In the genomic region with DNA sequence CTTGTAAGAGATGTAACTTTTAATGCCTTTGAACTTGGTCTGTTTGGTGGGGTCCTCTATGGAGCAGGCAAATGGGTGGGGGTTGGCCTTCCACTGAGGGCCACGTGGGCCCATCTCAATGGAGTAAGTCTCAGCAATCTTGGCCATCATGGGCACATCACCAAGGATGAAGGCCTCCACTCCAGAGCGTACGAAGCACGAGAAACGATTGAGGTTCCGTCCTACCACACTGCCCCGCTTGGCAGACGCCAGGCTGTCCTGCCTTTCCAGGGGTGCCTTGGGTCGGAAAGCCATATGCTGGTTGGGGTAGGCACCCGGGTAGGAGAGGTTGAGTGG, we compare ENCODE assay signal across 9 mouse cellular contexts. TPM values are rescaled to one million over a fixed set of nuclear protein-coding genes. Genes with fewer than 3 reads are reported as not detected.
A peak's percentile ranks its signal among the peaks of the same experiment; 100 is the strongest.
DNase-seq lines count a peak whose midpoint lies in the region; ATAC-seq and TF ChIP-seq lines count a peak whose summit lies in the region.
"Had no signal": no experiment of that assay in that cellular context is flagged by ENCODE, and none has a peak within 500 bp of the region (broad histone marks: within the 10 kb centered on the region; RNA-seq: fewer than 3 reads in every experiment).

No protein-coding gene starts in this region.

- TF ChIP-seq CTCF in spleen, adult 2 months (IDR thresholded peaks at IDR 0.05; ENCODE audit: extremely low read depth, insufficient read depth, insufficient read length, insufficient replicate concordance), result no peak

- intact Hi-C loops in heart, postnatal 10 days (cut with DNase I), result loop anchor here (5.0 kb wide), 1 partner anchor 146 kb away; the partner anchor contains the start of gene Sin3a

- H3K4me1 ChIP-seq in heart, embryonic 14.5 days (ENCODE audit: control insufficient read depth in 2 of 2, insufficient read depth in 2 of 2, low read length in 2 of 2), result peaks cover 39 to 47% of the 10 kb centered on the region in 2 experiments
- no peaks in the 10 kb centered on the region for H3K4me1 ChIP-seq in spleen, adult 2 months (ENCODE audit: control insufficient read depth, insufficient read depth, insufficient read length)
- peaks cover 53% of the 10 kb centered on the region for H3K4me1 ChIP-seq in limb, embryonic 13.5 days
- peaks cover 40% of the 10 kb centered on the region for H3K4me1 ChIP-seq in stomach, embryonic 16.5 days (ENCODE audit: control insufficient read depth, insufficient read depth, low read length)

- no peaks in the 10 kb centered on the region for H3K9me3 ChIP-seq in heart, embryonic 14.5 days (ENCODE audit: control insufficient read depth, low read length)
- H3K9me3 ChIP-seq in limb, embryonic 13.5 days, result peaks cover 7% of the 10 kb centered on the region
- H3K9me3 ChIP-seq in stomach, embryonic 16.5 days (replicated peaks; ENCODE audit: control insufficient read depth, low read length), result no peaks in the 10 kb centered on the region; the same call in 1 of the 2 replicates

- no peaks in the 10 kb centered on the region for H3K27me3 ChIP-seq in heart, embryonic 14.5 days (ENCODE audit: control insufficient read depth, insufficient read depth, low read length)
- H3K27me3 ChIP-seq in spleen, adult 2 months (ENCODE audit: control insufficient read depth, insufficient read depth, low read length), result no peaks in the 10 kb centered on the region; the same call in 1 of the 2 replicates
- 0 out of 2 replicates have a peak, but pooled peaks cover 3% of the 10 kb centered on the region for H3K27me3 ChIP-seq in limb, embryonic 13.5 days
- no peaks in the 10 kb centered on the region for H3K27me3 ChIP-seq in stomach, embryonic 16.5 days (ENCODE audit: control insufficient read depth, insufficient read depth, low read length)

- ATAC-seq in heart, embryonic 14.5 days (ENCODE audit: insufficient number of reproducible peaks, insufficient read depth, low FRiP score, low read depth), result no peak
- no peak for ATAC-seq in limb, embryonic 13.5 days (ENCODE audit: low FRiP score, low read depth)
- ATAC-seq in stomach, embryonic 16.5 days (ENCODE audit: insufficient read depth, low FRiP score), result no peak

- H3K27ac ChIP-seq in heart, embryonic 14.5 days (replicated peaks in 1 of 2; ENCODE audit: control insufficient read depth in 1 of 2, insufficient read depth in 1 of 2, low read depth in 2 of 2, low read length in 2 of 2), result 0 out of 4 replicates have a peak overlapping the region, but pooled peaks of 1 of the 2 experiments have one; percentile 86
- no peak overlapping the region for H3K27ac ChIP-seq in spleen, adult 2 months (ENCODE audit: insufficient read depth, low read length)
- no peak overlapping the region for H3K27ac ChIP-seq in limb, embryonic 13.5 days
- no peak overlapping the region for H3K27ac ChIP-seq in stomach, embryonic 16.5 days (ENCODE audit: low read length)

- peak overlapping the region; percentile 72; the same call in 1 of the 2 replicates for H3K9ac ChIP-seq in heart, embryonic 14.5 days (ENCODE audit: low read length)
- peak overlapping the region; percentile 73; the same call in 1 of the 2 replicates for H3K9ac ChIP-seq in limb, embryonic 13.5 days
- no peak overlapping the region for H3K9ac ChIP-seq in stomach, embryonic 16.5 days (ENCODE audit: low read length)

- TF ChIP-seq POLR2A in spleen, adult 2 months (IDR thresholded peaks at IDR 0.05; ENCODE audit: low read depth, low read length), result no peak

- peaks cover 20% of the 10 kb centered on the region for H3K36me3 ChIP-seq in heart, embryonic 14.5 days (ENCODE audit: control insufficient read depth, insufficient read depth, low read length)
- no peaks in the 10 kb centered on the region for H3K36me3 ChIP-seq in spleen, adult 2 months (ENCODE audit: control insufficient read depth, insufficient read depth, low read length)
- peaks cover 44% of the 10 kb centered on the region for H3K36me3 ChIP-seq in limb, embryonic 13.5 days
- H3K36me3 ChIP-seq in stomach, embryonic 16.5 days (ENCODE audit: control insufficient read depth, insufficient read depth, low read length), result peaks cover 11% of the 10 kb centered on the region

- H3K4me3 ChIP-seq in heart, embryonic 14.5 days (ENCODE audit: control insufficient read depth in 1 of 2, insufficient read depth in 1 of 2, low read depth in 1 of 2, low read length in 2 of 2), result peak overlapping the region in 1 of 2 experiments; percentile 65; a peak in 1 of 4 replicates
- peak overlapping the region; percentile 12; the same call in 1 of the 2 replicates for H3K4me3 ChIP-seq in spleen, adult 2 months (ENCODE audit: extremely low read depth, insufficient read depth, insufficient read length)
- peak overlapping the region; percentile 79 for H3K4me3 ChIP-seq in limb, embryonic 13.5 days
- H3K4me3 ChIP-seq in stomach, embryonic 16.5 days (replicated peaks; ENCODE audit: low read length), result peak overlapping the region; percentile 44

- H3K4me2 ChIP-seq in heart, embryonic 14.5 days (ENCODE audit: low read length), result peak overlapping the region; percentile 95
- peak overlapping the region; percentile 89 for H3K4me2 ChIP-seq in limb, embryonic 13.5 days (replicated peaks)
- peak overlapping the region; percentile 89 for H3K4me2 ChIP-seq in stomach, embryonic 16.5 days (ENCODE audit: low read depth, low read length)

- no peak for DNase-seq in heart, postnatal 10 days
- DNase-seq in spleen, adult 2 months (ENCODE audit: low read depth in 1 of 2, low spot score in 2 of 2), result no peak
- no peak for DNase-seq in spleen, postnatal 4 days (ENCODE audit: low spot score in 2 of 2)
- DNase-seq in spleen, postnatal 14 days (ENCODE audit: low spot score in 2 of 2), result no peak
- DNase-seq in embryo, embryonic 9.5 days (ENCODE audit: extremely low spot score), result no peak
- DNase-seq: adrenal gland, postnatal 25 days had no signal

- 95% methylated on average over 10 of the region's 10 CpGs for WGBS in heart, embryonic 14.5 days
- WGBS in spleen, adult 2 months, result 96% methylated on average over 10 of the region's 10 CpGs
- 97% methylated on average over 10 of the region's 10 CpGs for WGBS in limb, embryonic 13.5 days
- 94% methylated on average over 10 of the region's 10 CpGs for WGBS in stomach, embryonic 16.5 days

RNA-seq across cellular contexts. Expression of gene Snx33, which starts 2.2 kb away (rescaled TPM):
- polyA plus RNA-seq in heart, embryonic 14.5 days (2014; fragmentation: Nextera tagmentation; extraction: Ambion mirVana), result 5.5 and 5.9 TPM in 2 replicates
- 10 to 100 TPM; 11.5 to 13.1 TPM for total RNA-seq in heart, postnatal 10 days (2021)
- polyA plus RNA-seq in spleen, adult 2 months (2012; rRNA removed), result 8.6 and 9.0 TPM in 2 replicates
- polyA plus RNA-seq in limb, embryonic 13.5 days (2015; fragmentation: Nextera tagmentation; extraction: Ambion mirVana), result 12.0 and 13.1 TPM in 2 replicates
- 12.9 and 13.1 TPM in 2 replicates for polyA plus RNA-seq in stomach, embryonic 16.5 days (2015; fragmentation: Nextera tagmentation; extraction: Ambion mirVana)

RNA-seq across cellular contexts. Expression of gene Imp3, which starts 11.3 kb away (rescaled TPM):
- polyA plus RNA-seq in heart, embryonic 14.5 days (2014; fragmentation: Nextera tagmentation; extraction: Ambion mirVana), result 60.0 and 70.5 TPM in 2 replicates
- total RNA-seq in heart, postnatal 10 days (2021), result 10 to 100 TPM; 45.5 to 48.7 TPM
- polyA plus RNA-seq in spleen, adult 2 months (2012; rRNA removed), result 167 and 283 TPM in 2 replicates
- 87.6 and 88.8 TPM in 2 replicates for polyA plus RNA-seq in limb, embryonic 13.5 days (2015; fragmentation: Nextera tagmentation; extraction: Ambion mirVana)
- 73.9 and 80.1 TPM in 2 replicates for polyA plus RNA-seq in stomach, embryonic 16.5 days (2015; fragmentation: Nextera tagmentation; extraction: Ambion mirVana)

RNA-seq across cellular contexts. Expression of gene Snupn, which starts 24.7 kb away (rescaled TPM):
- 16.4 and 18.8 TPM in 2 replicates for polyA plus RNA-seq in heart, embryonic 14.5 days (2014; fragmentation: Nextera tagmentation; extraction: Ambion mirVana)
- total RNA-seq in heart, postnatal 10 days (2021), result 1 to 10 TPM; 8.8 to 9.1 TPM
- 2.8 and 3.7 TPM in 2 replicates for polyA plus RNA-seq in spleen, adult 2 months (2012; rRNA removed)
- polyA plus RNA-seq in limb, embryonic 13.5 days (2015; fragmentation: Nextera tagmentation; extraction: Ambion mirVana), result 29.2 and 29.3 TPM in 2 replicates
- polyA plus RNA-seq in stomach, embryonic 16.5 days (2015; fragmentation: Nextera tagmentation; extraction: Ambion mirVana), result 19.8 and 20.0 TPM in 2 replicates
